Mouse (Mus musculus) liver, adult (tissue): Measurements from ENCODE around the gene Gm28919.
"Not testable (repeated sequence)": the region's sequence is repeated elsewhere in the genome, so short reads cannot be mapped to it uniquely, and the experiment has no call there.

Experiments used
- GATA4 ChIP-seq: IDR thresholded peaks from 2 replicates; pipeline ENCODE4 v1.6.1; 2014; ENCODE audit warnings: mild to moderate bottlenecking, low read length; ENCODE audit not compliant: insufficient replicate concordance

Gm28919 gene

GRCm38 (mm10) chrY:6583246-6583645 lies at the start of gene Gm28919:
TSS of gene Gm28919 (plus strand) at chrY:6583546.
- TF ChIP-seq GATA4: not testable (repeated sequence)
